Mouse (Mus musculus): Measurements from ENCODE around the gene Nampt.

- TF ChIP-seq CTCF (IDR thresholded peaks at IDR 0.05; ENCODE audit: low read depth, low read length) (no peak), EP300 (IDR thresholded peaks at IDR 0.05; ENCODE audit: insufficient read depth, low read depth, low read length) (no peak), POLR2A (IDR thresholded peaks at IDR 0.05; ENCODE audit: insufficient read depth, low read length) (no peak)
Measured at GRCm38 (mm10) chr12:32841442-32841900, 22.1 kb downstream of the Nampt start.
